Comparison of ENCODE assay signal across 25 mouse cellular contexts in the genomic region with DNA sequence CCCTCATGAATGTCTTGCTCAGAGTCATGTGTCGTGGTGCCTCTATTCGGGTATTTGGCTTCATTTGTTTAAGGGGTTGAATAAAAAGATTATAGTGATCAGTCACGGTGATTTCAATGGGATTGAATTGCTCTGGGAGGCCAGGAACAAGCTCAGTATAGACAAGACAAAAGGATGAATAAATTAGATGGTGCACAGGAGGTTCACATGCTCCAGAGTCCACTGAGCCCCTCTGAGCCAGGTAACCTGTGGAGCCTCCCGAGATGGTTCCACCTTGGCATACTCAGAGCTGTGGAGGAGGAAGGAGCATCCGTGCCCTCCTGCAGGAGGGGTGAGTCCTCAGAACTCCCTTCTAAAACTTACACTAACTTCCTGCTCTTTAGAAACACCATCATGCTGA. TPM values are rescaled to one million over a fixed set of nuclear protein-coding genes. Genes with fewer than 3 reads are reported as not detected.
"Had no signal": no experiment of that assay in that cellular context is flagged by ENCODE, and none has a peak within 500 bp of the region (broad histone marks: within the 10 kb centered on the region; RNA-seq: fewer than 3 reads in every experiment).

No protein-coding gene starts in this region.

- H3K4me2 ChIP-seq: heart, embryonic 12.5 days; hindbrain, embryonic 12.5 days; hindbrain, embryonic 15.5 days; intestine, embryonic 15.5 days; limb, embryonic 12.5 days had no signal

- ATAC-seq: forebrain, embryonic 16.5 days; inflammation-experienced regulatory T-cells, adult 6 months; intestine, embryonic 15.5 days; intestine, postnatal 0 days had no signal

- H3K27me3 ChIP-seq: heart, embryonic 12.5 days; hindbrain, embryonic 15.5 days; intestine, embryonic 15.5 days had no signal

- H3K4me3 ChIP-seq: gastrocnemius, adult 2 months; heart, embryonic 10.5 days; heart, embryonic 12.5 days; hindbrain, embryonic 12.5 days; hindbrain, embryonic 15.5 days; intestine, embryonic 15.5 days; left cerebral cortex, adult 2 months; limb, embryonic 10.5 days; limb, embryonic 12.5 days had no signal

- H3K4me1 ChIP-seq: heart, embryonic 10.5 days; intestine, embryonic 15.5 days had no signal

- DNase-seq: gastrocnemius, adult 2 months; gastrocnemius, postnatal 10 days; gastrocnemius, postnatal 25 days; heart, adult 18-20 months; heart, postnatal 10 days; heart, postnatal 4 days; kidney, adult 18-20 months; kidney, adult 8-10 months; kidney, postnatal 10 days; kidney, postnatal 25 days; kidney, postnatal 4 days; layer of hippocampus, adult 9-11 months; liver had no signal

- H3K9ac ChIP-seq: heart, embryonic 12.5 days; hindbrain, embryonic 12.5 days; hindbrain, embryonic 15.5 days; intestine, embryonic 15.5 days; limb, embryonic 12.5 days had no signal

- H3K27ac ChIP-seq: gastrocnemius, adult 2 months; heart, embryonic 10.5 days; hindbrain, embryonic 12.5 days; intestine, embryonic 15.5 days; left cerebral cortex, adult 2 months; limb, embryonic 10.5 days; limb, embryonic 12.5 days had no signal

- H3K36me3 ChIP-seq: heart, embryonic 10.5 days; heart, embryonic 12.5 days; hindbrain, embryonic 12.5 days; hindbrain, embryonic 15.5 days; intestine, embryonic 15.5 days; limb, embryonic 10.5 days; limb, embryonic 12.5 days had no signal

- H3K9me3 ChIP-seq: heart, embryonic 10.5 days; heart, embryonic 12.5 days; hindbrain, embryonic 12.5 days; hindbrain, embryonic 15.5 days; intestine, embryonic 15.5 days; limb, embryonic 10.5 days; limb, embryonic 12.5 days had no signal

RNA-seq across cellular contexts. Expression of a gene that starts 26.0 kb away (rescaled TPM):
- total RNA-seq: granulocyte monocyte progenitor cell, adult 5-6 weeks had no signal
- polyA plus RNA-seq: inflammation-experienced regulatory T-cells, adult 6 months had no signal
